Mouse (Mus musculus): ENCODE measurements around the gene 2410004B18Rik. TPM values are rescaled to one million over a fixed set of nuclear protein-coding genes. Genes with fewer than 3 reads are reported as not detected.

2410004B18Rik gene
- polyA plus RNA-seq, 1 experiment from 2014 or later: 50.6 TPM

GRCm38 (mm10) chr3:145916374-145916773 is 21.4 kb upstream of the 2410004B18Rik start:
- 93% methylated on average over 5 of the region's 5 CpGs for WGBS
- DNase-seq (ENCODE audit: low spot score): no peak

GRCm38 (mm10) chr3:145916826-145917225 is 21.0 kb upstream of the 2410004B18Rik start:
- 90% methylated on average over 4 of the region's 4 CpGs for WGBS
- H3K9me3 ChIP-seq (replicated peaks): no peaks in the 10 kb centered on the region; the same call in 1 of the 2 replicates
- no peaks in the 10 kb centered on the region for H3K36me3 ChIP-seq
- H3K27ac ChIP-seq (replicated peaks): no peak overlapping the region
- no peaks in the 10 kb centered on the region for H3K4me1 ChIP-seq
- no peak for DNase-seq (ENCODE audit: low spot score)
- H3K4me3 ChIP-seq: no peak overlapping the region
- H3K27me3 ChIP-seq (ENCODE audit: low read depth, poor library complexity, severe bottlenecking): no peaks in the 10 kb centered on the region

More at GRCm38 (mm10) chr3:145916374-145916773, 21.4 kb upstream of the 2410004B18Rik start:
- Histone ChIP-seq H3K9me3 (replicated peaks) (no peaks in the 10 kb centered on the region; the same call in 1 of the 2 replicates), H3K4me1 (no peaks in the 10 kb centered on the region), H3K4me3 (no peak overlapping the region), H3K27ac (replicated peaks) (no peak overlapping the region), H3K36me3 (no peaks in the 10 kb centered on the region), H3K27me3 (ENCODE audit: low read depth, poor library complexity, severe bottlenecking) (no peaks in the 10 kb centered on the region)

- H3K4me1 ChIP-seq: peaks cover 24% of the 10 kb centered on the region
- H3K27me3 ChIP-seq (ENCODE audit: low read depth, poor library complexity, severe bottlenecking): no peaks in the 10 kb centered on the region
- no peaks in the 10 kb centered on the region; the same call in 1 of the 2 replicates for H3K9me3 ChIP-seq (replicated peaks)
- DNase-seq (ENCODE audit: low spot score): no peak
- peak within 1 kb of the TSS; percentile 95 for H3K27ac ChIP-seq (replicated peaks)
- H3K36me3 ChIP-seq: no peaks in the 10 kb centered on the region
- 26% methylated on average over 11 of the region's 11 CpGs for WGBS
- H3K4me3 ChIP-seq: peak within 1 kb of the TSS; percentile 92
Observed at GRCm38 (mm10) chr3:145922019-145922854, 15.6 kb upstream of the 2410004B18Rik start, which contains the start of gene Bcl10. Gene Bcl10, plus strand, starts transcription at chr3:145922804.

DNA sequence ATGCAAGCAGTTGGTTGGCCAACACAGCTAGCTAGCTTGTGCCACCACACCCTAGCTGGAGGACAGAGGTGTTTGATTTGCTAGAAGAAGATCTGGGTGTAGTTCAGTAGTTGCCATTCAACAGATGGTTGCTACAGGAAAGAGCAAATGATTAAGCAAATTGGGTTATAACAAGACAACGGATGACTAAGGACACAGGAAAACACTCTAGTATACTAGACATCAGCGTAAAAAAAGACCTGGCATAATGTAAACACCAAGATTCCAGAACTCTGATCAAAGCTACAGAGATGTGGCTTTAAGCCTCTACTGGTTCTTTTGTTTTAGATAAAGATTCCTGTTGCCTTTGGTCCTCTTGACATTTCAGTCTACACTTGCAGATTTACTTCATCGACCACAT is 14.8 kb upstream of the 2410004B18Rik start:
- Histone ChIP-seq H3K4me1 (peaks cover 24% of the 10 kb centered on the region), H3K27me3 (ENCODE audit: low read depth, poor library complexity, severe bottlenecking) (no peaks in the 10 kb centered on the region), H3K27ac (replicated peaks) (no peak overlapping the region), H3K36me3 (peaks cover 6% of the 10 kb centered on the region), H3K4me3 (no peak overlapping the region), H3K9me3 (replicated peaks) (no peaks in the 10 kb centered on the region; the same call in 1 of the 2 replicates)
- DNase-seq (ENCODE audit: low spot score): no peak
- 74% methylated on average over 3 of the region's 3 CpGs for WGBS

DNA sequence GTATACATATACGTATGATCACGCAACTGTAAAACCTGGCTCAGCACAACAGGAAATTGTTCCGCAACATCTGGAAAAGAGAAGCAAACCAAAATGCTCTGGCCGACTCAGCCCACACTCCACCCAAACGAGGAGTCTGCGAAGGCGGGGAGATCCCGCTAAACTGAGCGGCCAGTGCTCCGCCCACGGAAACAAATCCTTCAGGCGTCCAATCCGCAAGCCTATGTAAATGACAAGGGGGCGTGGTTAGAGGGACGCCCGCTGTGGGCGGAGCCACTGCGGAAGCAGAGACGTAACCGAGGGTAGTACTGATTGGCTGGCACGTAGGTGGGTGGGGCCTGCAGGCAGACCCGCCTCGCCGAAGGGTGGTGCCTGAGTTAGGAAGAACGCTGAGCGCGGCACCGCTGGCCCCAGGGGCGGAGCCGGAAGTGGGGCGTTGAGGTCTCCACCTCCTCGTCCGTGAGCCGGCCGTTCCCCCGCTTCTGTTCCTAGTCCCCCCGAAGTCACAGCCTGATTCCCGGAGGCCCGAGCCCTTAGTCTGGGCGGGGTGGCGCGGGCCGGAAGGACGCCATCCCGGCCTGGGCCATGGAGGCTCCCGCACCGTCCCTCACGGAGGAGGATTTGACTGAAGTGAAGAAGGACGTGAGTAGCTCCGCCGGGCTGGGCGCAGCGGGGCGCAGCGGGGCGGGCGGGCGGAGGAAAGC is 13.8 kb upstream of the 2410004B18Rik start:
- Histone ChIP-seq H3K27me3 (ENCODE audit: low read depth, poor library complexity, severe bottlenecking) (no peaks in the 10 kb centered on the region), H3K9me3 (replicated peaks) (no peaks in the 10 kb centered on the region), H3K27ac (replicated peaks) (peak overlapping the region; percentile 95), H3K36me3 (peaks cover 10% of the 10 kb centered on the region), H3K4me3 (peak overlapping the region; percentile 92), H3K4me1 (peaks cover 27% of the 10 kb centered on the region)
- DNase-seq (ENCODE audit: low spot score): peak; percentile 99
- under 1% methylated on average over 57 of the region's 58 CpGs for WGBS

DNA sequence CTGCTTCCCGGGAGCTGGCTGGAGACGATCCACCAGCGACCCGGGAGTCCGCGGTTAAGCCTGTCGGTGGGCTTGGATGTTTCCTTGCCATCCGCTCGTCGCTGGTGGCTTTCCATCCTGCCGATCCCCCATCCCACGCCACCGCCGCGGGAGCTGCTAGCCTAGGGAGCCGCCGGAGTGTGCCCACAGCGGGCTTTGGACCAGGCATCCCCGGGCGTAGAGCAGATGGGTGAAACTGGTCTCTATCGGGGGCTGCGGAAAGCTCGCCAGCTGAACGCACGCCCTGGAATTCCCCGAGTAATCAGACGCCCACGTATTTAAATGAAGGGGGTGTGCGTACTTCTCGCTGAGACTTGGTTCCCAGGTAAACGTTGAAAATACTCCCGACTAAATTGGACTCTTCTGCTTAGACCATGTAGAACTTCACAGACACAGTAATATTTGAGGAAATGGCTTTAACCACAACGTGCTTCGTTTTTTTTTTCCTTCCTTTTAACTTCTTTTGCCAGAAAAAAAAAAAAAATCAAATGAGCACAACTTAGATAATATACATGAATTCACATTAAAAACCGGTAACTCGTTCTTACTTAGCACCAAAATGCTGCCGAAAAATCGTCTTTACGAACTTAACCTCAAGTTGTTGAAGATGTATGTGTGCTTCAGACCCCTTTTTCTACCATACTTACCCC is 13.0 kb upstream of the 2410004B18Rik start:
- DNase-seq (ENCODE audit: low spot score): no peak

DNA sequence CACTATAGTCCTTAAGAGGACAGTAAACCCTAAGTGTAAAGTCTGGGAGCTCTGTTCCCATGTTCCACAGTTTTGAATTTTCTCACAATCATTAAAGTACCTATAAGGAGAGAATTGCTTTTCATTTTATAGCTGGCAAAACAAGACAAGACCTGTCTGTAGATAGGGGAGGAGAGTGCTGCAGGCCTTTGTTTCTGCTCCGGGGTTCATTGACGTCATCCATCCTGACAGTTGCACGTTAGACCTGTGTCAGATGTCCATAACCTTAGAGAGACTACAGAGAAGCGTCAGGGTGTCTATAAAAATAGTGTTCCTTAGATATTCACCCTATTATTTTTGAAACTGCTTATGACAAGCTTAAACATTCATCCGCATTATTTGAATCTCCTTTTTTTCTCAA is 12.3 kb upstream of the 2410004B18Rik start:
- H3K36me3 ChIP-seq: peaks cover 17% of the 10 kb centered on the region
- H3K27ac ChIP-seq (replicated peaks): no peak overlapping the region
- 79% methylated on average over 5 of the region's 5 CpGs for WGBS
- H3K27me3 ChIP-seq (ENCODE audit: low read depth, poor library complexity, severe bottlenecking): no peaks in the 10 kb centered on the region
- H3K4me3 ChIP-seq: peak overlapping the region; percentile 92
- DNase-seq (ENCODE audit: low spot score): no peak
- no peaks in the 10 kb centered on the region for H3K9me3 ChIP-seq (replicated peaks)
- H3K4me1 ChIP-seq: peaks cover 30% of the 10 kb centered on the region

More for the DNA sequence above, 13.0 kb upstream of the 2410004B18Rik start:
- Histone ChIP-seq H3K36me3 (peaks cover 10% of the 10 kb centered on the region), H3K9me3 (replicated peaks) (no peaks in the 10 kb centered on the region), H3K4me1 (peaks cover 30% of the 10 kb centered on the region), H3K27me3 (ENCODE audit: low read depth, poor library complexity, severe bottlenecking) (no peaks in the 10 kb centered on the region), H3K4me3 (peak overlapping the region; percentile 92), H3K27ac (replicated peaks) (peak overlapping the region; percentile 95)
- 5% methylated on average over 39 of the region's 39 CpGs for WGBS

GRCm38 (mm10) chr3:145929525-145930400 is 8.1 kb upstream of the 2410004B18Rik start:
- H3K9me3 ChIP-seq (replicated peaks): no peaks in the 10 kb centered on the region
- no peak for DNase-seq (ENCODE audit: low spot score)
- H3K4me1 ChIP-seq: peaks cover 18% of the 10 kb centered on the region
- WGBS: 72% methylated on average over 7 of the region's 7 CpGs
- H3K36me3 ChIP-seq: peaks cover 54% of the 10 kb centered on the region
- H3K27ac ChIP-seq (replicated peaks): no peak overlapping the region
- H3K4me3 ChIP-seq: no peak overlapping the region
- no peaks in the 10 kb centered on the region for H3K27me3 ChIP-seq (ENCODE audit: low read depth, poor library complexity, severe bottlenecking)

GRCm38 (mm10) chr3:145933845-145934244 is 4.0 kb upstream of the 2410004B18Rik start:
- Histone ChIP-seq H3K36me3 (peaks cover 44% of the 10 kb centered on the region), H3K9me3 (replicated peaks) (no peaks in the 10 kb centered on the region), H3K4me3 (no peak overlapping the region), H3K27me3 (ENCODE audit: low read depth, poor library complexity, severe bottlenecking) (no peaks in the 10 kb centered on the region), H3K4me1 (peaks cover 15% of the 10 kb centered on the region), H3K27ac (replicated peaks) (no peak overlapping the region)
- 92% methylated on average over 9 of the region's 9 CpGs for WGBS
- no peak for DNase-seq (ENCODE audit: low spot score)

DNA sequence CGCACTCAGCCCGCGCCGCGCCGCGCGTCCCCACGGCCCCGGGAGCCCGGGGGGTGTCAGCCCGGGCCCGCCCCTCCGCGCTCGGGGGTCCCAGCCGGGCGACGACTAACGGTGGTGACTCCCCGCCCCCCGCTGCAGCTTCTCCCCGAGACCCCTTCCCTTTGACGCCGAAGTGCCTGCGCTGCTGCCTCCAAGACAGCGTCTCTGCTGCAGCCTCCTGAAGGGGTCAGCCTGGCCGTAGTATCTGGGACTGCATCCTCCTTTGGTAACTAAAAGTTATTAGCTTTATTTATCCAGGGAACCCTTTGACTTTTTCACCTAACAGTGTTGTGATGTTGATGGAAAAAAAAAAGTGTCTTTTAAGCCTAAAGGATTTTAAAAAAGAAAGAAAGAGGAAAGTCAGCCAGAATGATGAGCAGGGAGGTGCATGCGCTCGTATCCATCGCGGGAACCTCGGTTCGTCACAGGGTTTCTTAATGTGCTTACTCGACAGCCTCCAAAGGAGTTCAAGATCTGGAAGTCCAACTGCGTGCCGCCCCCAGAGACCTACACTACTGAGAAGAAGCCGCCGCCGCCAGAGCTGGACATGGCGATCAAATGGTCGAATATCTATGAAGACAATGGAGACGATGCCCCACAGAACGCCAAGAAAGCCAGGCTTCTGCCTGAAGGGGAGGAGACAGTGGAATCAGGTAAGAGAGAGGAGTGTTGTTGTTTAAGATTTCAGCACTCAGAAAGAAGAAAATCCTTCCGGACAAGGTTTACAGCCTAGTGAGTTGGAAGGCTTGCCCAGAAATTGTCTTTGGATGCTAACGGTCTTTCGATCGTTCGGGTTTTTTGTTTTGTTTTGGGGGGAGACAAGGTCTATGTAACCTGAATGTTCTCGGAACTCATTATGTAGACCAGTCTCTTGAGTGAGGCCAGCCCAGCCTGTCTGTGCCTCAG is 863 bp downstream of the 2410004B18Rik start:
- H3K27me3 ChIP-seq (ENCODE audit: low read depth, poor library complexity, severe bottlenecking): no peaks in the 10 kb centered on the region
- no peak for DNase-seq (ENCODE audit: low spot score)
- peaks cover 44% of the 10 kb centered on the region for H3K36me3 ChIP-seq
- H3K4me1 ChIP-seq: peaks cover 23% of the 10 kb centered on the region
- H3K27ac ChIP-seq (replicated peaks): peak overlapping the region; percentile 89
- H3K9me3 ChIP-seq (replicated peaks): no peaks in the 10 kb centered on the region
- WGBS: 21% methylated on average over 50 of the region's 50 CpGs
- peak overlapping the region; percentile 95 for H3K4me3 ChIP-seq

GRCm38 (mm10) chr3:145939402-145939801 is 1.6 kb downstream of the 2410004B18Rik start:
- peaks cover 48% of the 10 kb centered on the region for H3K36me3 ChIP-seq
- DNase-seq (ENCODE audit: low spot score): no peak
- H3K4me3 ChIP-seq: peak overlapping the region; percentile 95
- WGBS: 89% methylated on average over 12 of the region's 12 CpGs
- H3K9me3 ChIP-seq (replicated peaks): no peaks in the 10 kb centered on the region
- H3K27ac ChIP-seq (replicated peaks): no peak overlapping the region
- no peaks in the 10 kb centered on the region for H3K27me3 ChIP-seq (ENCODE audit: low read depth, poor library complexity, severe bottlenecking)
- H3K4me1 ChIP-seq: peaks cover 23% of the 10 kb centered on the region

All from midbrain, embryonic 10.5 days (tissue).